Mouse (Mus musculus) CH12.LX (cell line): ENCODE data around the gene Usp7. TPM values are rescaled to one million over a fixed set of nuclear protein-coding genes. Genes with fewer than 3 reads are reported as not detected.
A peak's percentile ranks its signal among the peaks of the same experiment; 100 is the strongest.

Experiments used
- DNase-seq: peaks from one replicate; pipeline ENCODE4 v3.0.0-alpha.2; 2013; ENCODE audit errors: extremely low read depth
- H3K27ac ChIP-seq: 2 replicates; pipeline ENCODE4 v1.5.1; 2012; ENCODE audit warnings: low read depth, mild to moderate bottlenecking, control low read depth, moderate library complexity; ENCODE audit not compliant: insufficient read depth
- H3K27me3 ChIP-seq: replicated peaks from 2 replicates; pipeline ENCODE3; 2012; ENCODE audit warnings: inconsistent platforms
- H3K36me3 ChIP-seq, 2 experiments: replicated peaks in 1 of 2; 2 replicates each; pipeline versions ENCODE3 to v1.6.1; 2012; ENCODE audit warnings: inconsistent platforms in 1 of 2, low read length in 1 of 2, mild to moderate bottlenecking in 1 of 2, mixed read lengths in 1 of 2, moderate library complexity in 1 of 2; ENCODE audit not compliant: control insufficient read depth in 1 of 2, insufficient read depth in 1 of 2
- H3K4me1 ChIP-seq, 2 experiments: 2 replicates each; pipeline ENCODE4 v1.6.1; 2012; ENCODE audit warnings: inconsistent platforms in 1 of 2, moderate library complexity in 1 of 2; ENCODE audit not compliant: insufficient read depth in 2 of 2, control insufficient read depth in 1 of 2
- H3K4me2 ChIP-seq: 2 replicates; pipeline ENCODE4 v1.6.1; 2012; ENCODE audit warnings: low read depth, mild to moderate bottlenecking, control low read depth; ENCODE audit not compliant: poor library complexity, insufficient read depth, severe bottlenecking
- H3K4me3 ChIP-seq, 3 experiments: fragments of 150-350 bp in 1 of 3; sonication (generic) in 1 of 3; replicated peaks in 1 of 3; 2 replicates each; pipeline versions ENCODE3 to v1.5.1; 2011 to 2012; ENCODE audit warnings: low read depth in 2 of 3, low read length in 2 of 3, mild to moderate bottlenecking in 2 of 3, moderate library complexity in 2 of 3, control low read depth in 1 of 3, improper control_type of control experiment in 1 of 3, inconsistent platforms in 1 of 3, mixed read lengths in 1 of 3; ENCODE audit not compliant: poor library complexity in 1 of 3
- H3K79me2 ChIP-seq: replicated peaks from 2 replicates; pipeline ENCODE4 v1.6.1; 2012; ENCODE audit warnings: mild to moderate bottlenecking, moderate library complexity; ENCODE audit not compliant: control insufficient read depth, poor library complexity, insufficient read depth, severe bottlenecking; ENCODE audit errors: extremely low read depth
- H3K9ac ChIP-seq: 2 replicates; pipeline ENCODE4 v1.6.1; 2012; ENCODE audit warnings: low read depth, mild to moderate bottlenecking, control low read depth, moderate library complexity; ENCODE audit not compliant: insufficient read depth
- H3K9me3 ChIP-seq: replicated peaks from 2 replicates; pipeline ENCODE3; 2012; ENCODE audit warnings: low read length, inconsistent platforms, mixed read lengths
- CHD1 ChIP-seq: IDR thresholded peaks from 2 replicates; pipeline ENCODE4 v1.6.1; 2012; ENCODE audit warnings: low read depth, low read length, improper control_type of control experiment, inconsistent platforms
- CHD2 ChIP-seq: IDR thresholded peaks from 2 replicates; pipeline ENCODE4 v1.6.1; 2011; ENCODE audit warnings: low read length, improper control_type of control experiment
- CTCF ChIP-seq, 2 experiments: IDR thresholded peaks in 1 of 2; conservative IDR thresholded peaks in 1 of 2; 2 replicates each; pipeline ENCODE4 v1.5.1; 2011 to 2012; ENCODE audit warnings: low read depth in 2 of 2, low read length in 2 of 2, improper control_type of control experiment in 1 of 2, inconsistent platforms in 1 of 2, mild to moderate bottlenecking in 1 of 2, moderate library complexity in 1 of 2
- ELF1 ChIP-seq: IDR thresholded peaks from 2 replicates; pipeline ENCODE4 v1.6.1; 2014; ENCODE audit warnings: low read depth, mild to moderate bottlenecking, inconsistent platforms, low read length, improper control_type of control experiment
- ETS1 ChIP-seq: conservative IDR thresholded peaks from 2 replicates; pipeline ENCODE4 v1.6.1; 2012; ENCODE audit warnings: low read depth, mild to moderate bottlenecking, inconsistent platforms, low read length, improper control_type of control experiment, moderate library complexity
- IRF4 ChIP-seq: IDR thresholded peaks from 2 replicates; pipeline ENCODE4 v1.6.1; 2014; ENCODE audit warnings: low read depth, mild to moderate bottlenecking, inconsistent platforms, low read length, improper control_type of control experiment
- MAX ChIP-seq: IDR thresholded peaks from 2 replicates; pipeline ENCODE4 v1.6.1; 2011; ENCODE audit warnings: low read length, improper control_type of control experiment
- MEF2A ChIP-seq: IDR thresholded peaks from 2 replicates; pipeline ENCODE4 v1.6.1; 2014; ENCODE audit warnings: low read depth, mild to moderate bottlenecking, inconsistent platforms, low read length, improper control_type of control experiment, borderline replicate concordance
- MXI1 ChIP-seq: IDR thresholded peaks from 2 replicates; pipeline ENCODE4 v1.6.1; 2011; ENCODE audit warnings: mild to moderate bottlenecking, low read depth, low read length, improper control_type of control experiment
- NELFE ChIP-seq: IDR thresholded peaks from 2 replicates; pipeline ENCODE4 v1.6.1; 2011; ENCODE audit warnings: low read depth, low read length, improper control_type of control experiment
- POLR2A ChIP-seq: IDR thresholded peaks from 2 replicates; pipeline ENCODE4 v1.6.1; 2011; ENCODE audit warnings: low read depth, mild to moderate bottlenecking, improper control_type of control experiment, low read length
- POLR2AphosphoS2 ChIP-seq: IDR thresholded peaks from 2 replicates; pipeline ENCODE4 v1.6.1; 2011; ENCODE audit warnings: low read depth, low read length, improper control_type of control experiment
- RCOR1 ChIP-seq: conservative IDR thresholded peaks from 2 replicates; pipeline ENCODE4 v1.6.1; 2012; ENCODE audit warnings: low read depth, mild to moderate bottlenecking, inconsistent platforms, low read length, improper control_type of control experiment
- SIN3A ChIP-seq: IDR thresholded peaks from 2 replicates; pipeline ENCODE4 v1.6.1; 2012; ENCODE audit warnings: low read length, improper control_type of control experiment, inconsistent platforms
- SMC3 ChIP-seq: IDR thresholded peaks from 2 replicates; pipeline ENCODE4 v1.6.1; 2011; ENCODE audit warnings: low read depth, low read length, improper control_type of control experiment
- TCF12 ChIP-seq: IDR thresholded peaks from 2 replicates; pipeline ENCODE4 v1.6.1; 2014; ENCODE audit warnings: low read depth, mild to moderate bottlenecking, inconsistent platforms, low read length, improper control_type of control experiment
- UBTF ChIP-seq: IDR thresholded peaks from 2 replicates; pipeline ENCODE4 v1.6.1; 2012; ENCODE audit warnings: low read depth, mild to moderate bottlenecking, inconsistent platforms, low read length, improper control_type of control experiment, moderate library complexity
- USF2 ChIP-seq: conservative IDR thresholded peaks from 2 replicates; pipeline ENCODE4 v1.6.1; 2011; ENCODE audit warnings: low read depth, low read length, improper control_type of control experiment
- ZC3H11A ChIP-seq: IDR thresholded peaks from 2 replicates; pipeline ENCODE4 v1.6.1; 2012; ENCODE audit warnings: low read depth, mild to moderate bottlenecking, inconsistent platforms, low read length, improper control_type of control experiment
- ZKSCAN1 ChIP-seq: IDR thresholded peaks from 2 replicates; pipeline ENCODE4 v1.6.1; 2012; ENCODE audit warnings: low read depth, inconsistent platforms, low read length, improper control_type of control experiment, borderline replicate concordance
- dilution Hi-C: fragments of 300-500 bp; cut with MboI; formaldehyde crosslinking; loops from 2 replicates; pipeline ENCODE4 v1.14.3; 2020; ENCODE audit warnings: low sequenced_read_pairs; ENCODE audit not compliant: extremely low pct_unique_long_range_greater_than_20kb, extremely low pct_ligation_motif_present
- in situ Hi-C: fragments of 300-500 bp; cut with MboI; formaldehyde crosslinking; loops from 3 replicates; pipeline ENCODE4 v1.14.3; 2019; ENCODE audit warnings: low sequenced_read_pairs, low pct_ligation_motif_present, low pct_unique_long_range_greater_than_20kb, mixed read lengths
- polyA plus RNA-seq: library from polyadenylated mRNA; unstranded; fragments of >175 nt; gene quantifications from 2 replicates; pipeline ENCODE4 v1.2.1, GENCODE M21; 2012; ENCODE audit warnings: low read depth; ENCODE audit not compliant: insufficient read length
- total RNA-seq, 2 experiments: library from RNA; depleted of rRNA; stranded (reverse); fragments of 300-350 nt in 1 of 2; fragments of >200 nt in 1 of 2; gene quantifications; 2 replicates each; pipeline ENCODE4 v1.2.3; 2012 to 2014

The Usp7 gene
- total and polyA plus RNA-seq, 3 experiments, result 113 to 169 (median 143) TPM

GRCm38 (mm10) chr16:8699556-8699955, 92.6 kb downstream of the Usp7 start:
- H3K4me3 ChIP-seq, result no peak overlapping the region
- no peaks in the 10 kb centered on the region for H3K27me3 ChIP-seq
- no peak overlapping the region for H3K4me2 ChIP-seq
- no peaks in the 10 kb centered on the region; the same call in 1 of the 2 replicates for H3K79me2 ChIP-seq
- no peak overlapping the region for H3K9ac ChIP-seq
- H3K27ac ChIP-seq, result no peak overlapping the region
- no peaks in the 10 kb centered on the region for H3K9me3 ChIP-seq
- in situ Hi-C loops, result no loop called here
- dilution Hi-C loops, result no loop called here
- no peaks in the 10 kb centered on the region for H3K4me1 ChIP-seq
- no peak for DNase-seq
- H3K36me3 ChIP-seq, result peaks cover 83 to 100% of the 10 kb centered on the region in 2 experiments
- TF ChIP-seq ELF1 (no peak), POLR2A (0 out of 2 replicates have a peak, but pooled peaks have one; percentile 8)
- TF ChIP-seq, all 38 proteins: peak for 1

- peaks cover 77 to 100% of the 10 kb centered on the region in 2 experiments for H3K36me3 ChIP-seq
- no peak for TF ChIP-seq MEF2A
- TF ChIP-seq ZC3H11A, result no peak
- no peak for TF ChIP-seq CHD1
- TF ChIP-seq NELFE, result no peak
- no peak for TF ChIP-seq MXI1
- no peak for TF ChIP-seq SMC3
- no peak for TF ChIP-seq CHD2
- no peak for TF ChIP-seq ZKSCAN1
- no peak for TF ChIP-seq TCF12
- no peak for TF ChIP-seq UBTF
- no peak for TF ChIP-seq POLR2AphosphoS2
- TF ChIP-seq IRF4, result no peak
- H3K27ac ChIP-seq, result no peak overlapping the region
Observed at GRCm38 (mm10) chr16:8691206-8691605, 100.9 kb downstream of the Usp7 start.

GRCm38 (mm10) chr16:8689979-8690656, 102.0 kb downstream of the Usp7 start:
- dilution Hi-C loops (no loop called here), in situ Hi-C loops (loop anchor here (5.0 kb wide), 2 partner anchors 77 to 177 kb away; no protein-coding TSS in a partner anchor)
- no peak for DNase-seq
- Histone ChIP-seq H3K79me2 (no peaks in the 10 kb centered on the region), H3K4me2 (no peak overlapping the region), H3K4me3 (no peak overlapping the region), H3K4me1 (no peaks in the 10 kb centered on the region), H3K9me3 (no peaks in the 10 kb centered on the region), H3K36me3 (peaks cover 70 to 100% of the 10 kb centered on the region in 2 experiments), H3K27me3 (no peaks in the 10 kb centered on the region), H3K9ac (no peak overlapping the region), H3K27ac (no peak overlapping the region)
- no peak for TF ChIP-seq SMC3
- no peak for TF ChIP-seq SIN3A
- no peak for TF ChIP-seq POLR2AphosphoS2
- TF ChIP-seq ETS1, result no peak
- no peak for TF ChIP-seq CHD1
- no peak for TF ChIP-seq RCOR1
- no peak for TF ChIP-seq MAX
- TF ChIP-seq USF2, result no peak
- no peak for TF ChIP-seq IRF4
- TF ChIP-seq MEF2A, result no peak
- no peak for TF ChIP-seq CTCF (conservative IDR thresholded peaks at IDR 0.05 in 1 of 2, IDR thresholded peaks at IDR 0.05 in 1 of 2; ENCODE audit: low read depth in 2 of 2, low read length in 2 of 2)

More at GRCm38 (mm10) chr16:8691206-8691605, 100.9 kb downstream of the Usp7 start:
- no peak overlapping the region for H3K9ac ChIP-seq
- no peak overlapping the region for H3K4me2 ChIP-seq
- H3K4me1 ChIP-seq, result no peaks in the 10 kb centered on the region
- DNase-seq, result no peak
- in situ Hi-C loops (no loop called here), dilution Hi-C loops (no loop called here)
- no peaks in the 10 kb centered on the region for H3K27me3 ChIP-seq
- no peak overlapping the region for H3K4me3 ChIP-seq
- no peaks in the 10 kb centered on the region for H3K79me2 ChIP-seq
- no peaks in the 10 kb centered on the region for H3K9me3 ChIP-seq
